Mouse (Mus musculus) lung, postnatal 0 days (tissue): ENCODE data around the gene Cdh12.

Source experiments
- CTCF ChIP-seq: IDR thresholded peaks from 2 replicates; pipeline ENCODE4 v1.5.1; 2016; ENCODE audit warnings: antibody characterized with exemption, mild to moderate bottlenecking
- EP300 ChIP-seq: IDR thresholded peaks from 2 replicates; pipeline ENCODE4 v1.6.1; 2016; ENCODE audit warnings: antibody characterized with exemption, mild to moderate bottlenecking, control low read depth

- TF ChIP-seq CTCF = no peak
- no peak for TF ChIP-seq EP300
Measured at GRCm38 (mm10) chr15:21458098-21458497, 1009.0 kb downstream of the Cdh12 start.
